Mouse (Mus musculus): ENCODE results near the gene Plppr3. TPM values are rescaled to one million over a fixed set of nuclear protein-coding genes. Genes with fewer than 3 reads are reported as not detected.

Plppr3 gene
- total and polyA plus RNA-seq, 3 experiments: 0.85 to 6.2 TPM; not detected in 1

DNA sequence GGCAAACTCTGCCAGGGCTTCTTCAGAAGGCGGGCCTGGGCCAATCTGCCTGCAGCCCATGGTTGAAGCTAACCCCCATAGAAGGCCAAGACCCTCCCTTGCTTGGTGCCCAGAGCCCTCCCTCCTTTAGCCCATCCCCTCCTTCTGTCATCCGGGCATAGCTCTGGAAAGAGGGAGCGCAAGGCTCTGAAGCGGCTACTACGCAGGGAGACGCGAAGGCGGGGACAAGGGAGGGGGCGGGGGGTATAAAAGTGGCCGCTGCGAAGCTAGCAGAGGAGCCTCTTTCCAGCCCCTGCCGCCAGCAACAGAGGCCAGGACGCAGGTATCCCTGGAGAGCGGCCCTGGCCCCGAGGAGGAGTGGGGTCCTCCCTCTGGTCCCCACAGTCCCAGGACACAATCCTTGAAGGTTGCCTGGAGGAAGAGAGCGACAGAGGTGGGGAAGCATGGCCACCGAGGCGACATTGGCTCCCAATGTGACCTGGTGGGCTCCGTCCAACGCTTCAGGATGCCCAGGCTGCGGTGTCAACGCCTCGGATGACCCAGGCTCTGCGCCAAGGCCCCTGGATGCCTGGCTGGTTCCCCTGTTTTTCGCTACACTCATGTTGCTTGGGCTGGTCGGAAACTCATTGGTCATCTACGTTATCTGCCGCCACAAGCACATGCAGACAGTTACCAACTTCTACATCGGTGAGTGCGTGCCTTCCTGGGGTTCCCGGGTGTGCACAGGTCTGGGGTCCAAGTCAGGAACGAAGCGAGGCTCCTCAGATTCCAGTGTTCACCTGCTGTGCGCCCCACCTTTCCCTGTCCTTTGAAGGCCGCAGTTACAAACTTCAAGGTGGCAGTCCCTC lies 44.0 kb upstream of the Plppr3 start:
- Histone ChIP-seq H3K27ac (ENCODE audit: control insufficient read depth, low read depth, low read length) (peak overlapping the region; percentile 40), H3K9ac (ENCODE audit: control insufficient read depth, low read depth, low read length, poor library complexity, severe bottlenecking) (peak overlapping the region; percentile 80), H3K36me3 (ENCODE audit: control insufficient read depth in 1 of 2, insufficient read depth in 2 of 2, low read length in 2 of 2) (peaks cover 0 to 7% of the 10 kb centered on the region in 2 experiments; a peak in 2 of 4 replicates), H3K79me2 (ENCODE audit: control insufficient read depth, insufficient read depth, low read length, poor library complexity) (peaks cover 21% of the 10 kb centered on the region), H3K27me3 (ENCODE audit: control insufficient read depth in 1 of 2, insufficient read depth in 2 of 2, low read length in 2 of 2) (no peaks in the 10 kb centered on the region), H3K4me1 (ENCODE audit: control insufficient read depth in 1 of 2, insufficient read depth in 2 of 2, low read length in 2 of 2) (peaks cover 15 to 23% of the 10 kb centered on the region in 2 experiments), H3K9me3 (replicated peaks; ENCODE audit: insufficient read depth, low read length) (no peaks in the 10 kb centered on the region), H3K4me3 (ENCODE audit: control insufficient read depth in 1 of 2, insufficient read depth in 1 of 2, low read depth in 2 of 2, low read length in 2 of 2) (peak overlapping the region; percentile 64 to 99)
- peak; percentile 83 for DNase-seq (ENCODE audit: low read depth, low spot score)
- TF ChIP-seq HCFC1 (IDR thresholded peaks at IDR 0.05; ENCODE audit: low read depth, low read length) (peak; percentile 11; the same call in 1 of the 2 replicates), SIN3A (IDR thresholded peaks at IDR 0.05; ENCODE audit: low read length) (peak; percentile 27; the same call in 1 of the 2 replicates), MAX (IDR thresholded peaks at IDR 0.05; ENCODE audit: low read length) (peak; percentile 59), ZNF384 (IDR thresholded peaks at IDR 0.05; ENCODE audit: low read depth, low read length) (no peak), RAD21 (IDR thresholded peaks at IDR 0.05; ENCODE audit: low read depth, low read length) (no peak), TCF12 (IDR thresholded peaks at IDR 0.05; ENCODE audit: low read depth, low read length) (0 out of 2 replicates have a peak, but pooled peaks have one; percentile 17), MAZ (IDR thresholded peaks at IDR 0.05; ENCODE audit: low read depth, low read length) (peak; percentile 55; the same call in 1 of the 2 replicates), TBP (IDR thresholded peaks at IDR 0.05; ENCODE audit: low read depth, low read length) (peak; percentile 83), TAL1 (IDR thresholded peaks at IDR 0.05; ENCODE audit: low read length) (peak; percentile 8; the same call in 1 of the 2 replicates), JUND (IDR thresholded peaks at IDR 0.05; ENCODE audit: low read depth, low read length) (no peak), BHLHE40 (IDR thresholded peaks at IDR 0.05; ENCODE audit: borderline replicate concordance, low read depth, low read length) (peak; percentile 49; the same call in 1 of the 2 replicates), UBTF (IDR thresholded peaks at IDR 0.05; ENCODE audit: borderline replicate concordance, insufficient read depth, low read depth, low read length) (0 out of 2 replicates have a peak, but pooled peaks have one; percentile 37), CTCF (IDR thresholded peaks at IDR 0.05 in 2 of 3, conservative IDR thresholded peaks at IDR 0.05 in 1 of 3; ENCODE audit: control insufficient read depth in 1 of 3, insufficient read depth in 1 of 3, low read depth in 2 of 3, low read length in 3 of 3, poor library complexity in 1 of 3, severe bottlenecking in 1 of 3) (no peak), MYC (IDR thresholded peaks at IDR 0.05; ENCODE audit: low read depth, low read length) (peak; percentile 51), NRF1 (IDR thresholded peaks at IDR 0.05; ENCODE audit: insufficient read depth, low read depth, low read length, poor library complexity, severe bottlenecking) (peak; percentile 17; the same call in 1 of the 2 replicates), USF1 (IDR thresholded peaks at IDR 0.05; ENCODE audit: low read depth, low read length) (no peak), RCOR1 (IDR thresholded peaks at IDR 0.05; ENCODE audit: low read depth, low read length) (no peak), ZMIZ1 (IDR thresholded peaks at IDR 0.05; ENCODE audit: low read depth, low read length) (peak; percentile 79), KAT2A (conservative IDR thresholded peaks at IDR 0.05; ENCODE audit: low read depth, low read length) (no peak), POLR2A (IDR thresholded peaks at IDR 0.05; ENCODE audit: control insufficient read depth in 1 of 2, insufficient read depth in 1 of 2, low read depth in 1 of 2, low read length in 2 of 2, poor library complexity in 1 of 2) (peak; percentile 75 to 79), ZC3H11A (IDR thresholded peaks at IDR 0.05; ENCODE audit: low read depth, low read length) (no peak), SMC3 (IDR thresholded peaks at IDR 0.05; ENCODE audit: low read depth, low read length) (no peak), NELFE (IDR thresholded peaks at IDR 0.05; ENCODE audit: low read depth, low read length) (peak; percentile 62), ETS1 (IDR thresholded peaks at IDR 0.05; ENCODE audit: low read depth, low read length) (peak; percentile 11; the same call in 1 of the 2 replicates), MYB (IDR thresholded peaks at IDR 0.05; ENCODE audit: low read depth, low read length) (no peak), POLR2AphosphoS2 (IDR thresholded peaks at IDR 0.05; ENCODE audit: low read length) (peak; percentile 60; the same call in 1 of the 2 replicates), GATA1 (IDR thresholded peaks at IDR 0.05; ENCODE audit: low read depth, low read length) (peak; percentile 36; the same call in 1 of the 2 replicates), MXI1 (IDR thresholded peaks at IDR 0.05; ENCODE audit: low read depth, low read length) (peak; percentile 80), EP300 (IDR thresholded peaks at IDR 0.05; ENCODE audit: low read depth in 1 of 2, low read length in 2 of 2) (no peak)

All from MEL (cell line).